Mouse (Mus musculus) mesoderm, embryonic 11.5 days (tissue): ENCODE measurements around the gene Arhgef16.

ENCODE experiments used
- DNase-seq: peaks from one replicate; pipeline ENCODE4 v3.0.0-alpha.2; 2012; ENCODE audit warnings: low read depth, low spot score

Arhgef16 gene

DNA sequence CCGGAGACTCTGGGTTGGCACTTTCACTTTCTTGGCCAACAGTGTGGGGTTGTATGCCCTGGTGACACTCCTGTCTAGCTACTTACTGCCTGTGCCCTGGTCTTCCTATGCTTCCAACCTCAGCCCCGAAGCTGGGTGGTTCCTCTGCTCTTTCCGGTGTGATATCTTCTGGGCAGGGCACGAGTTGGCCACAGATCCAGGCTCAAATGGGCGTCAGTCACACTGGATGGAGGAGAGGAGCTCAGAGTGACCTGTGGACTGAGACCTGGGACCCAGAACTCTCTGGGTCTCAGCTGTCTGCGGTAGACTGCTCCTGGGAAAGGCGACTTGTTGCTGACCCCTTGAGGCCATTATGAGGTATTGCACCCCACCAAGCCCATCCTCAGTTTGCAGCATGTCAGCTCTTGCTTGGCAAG, at the start of gene Arhgef16:
Gene Arhgef16 (minus strand): TSS at position 211 of the 416 bp plus-strand sequence.
- DNase-seq: peak; percentile 74

DNA sequence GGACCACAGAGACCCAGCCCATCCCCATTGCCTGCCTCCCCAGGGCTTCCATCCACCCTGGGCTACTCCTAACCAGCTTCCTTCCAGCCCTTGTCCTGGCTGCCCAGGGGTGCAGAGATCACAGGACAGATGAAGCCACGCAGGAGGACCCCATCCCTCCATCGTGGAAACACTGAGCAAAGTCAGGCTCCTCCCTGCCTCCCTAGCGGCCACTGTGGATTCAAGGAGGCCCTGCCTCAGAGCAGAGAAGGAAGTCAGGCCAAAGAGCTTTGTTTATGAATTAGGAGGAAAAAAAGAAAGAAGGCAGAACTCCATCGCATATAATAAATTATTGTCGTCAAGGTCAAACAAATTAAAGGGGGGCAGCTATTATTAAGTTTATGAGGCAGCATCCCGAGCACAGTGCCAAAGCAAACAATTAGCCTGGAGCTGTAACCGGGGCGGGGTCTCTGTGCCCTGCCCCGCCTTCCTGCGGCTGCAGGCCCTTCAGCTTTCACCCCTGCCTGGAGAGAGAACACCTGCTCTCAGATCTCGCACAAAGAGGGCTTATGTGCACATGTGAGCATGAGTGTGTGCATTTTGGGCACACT, 46.8 kb upstream of the Arhgef16 start:
- DNase-seq: no peak

DNA sequence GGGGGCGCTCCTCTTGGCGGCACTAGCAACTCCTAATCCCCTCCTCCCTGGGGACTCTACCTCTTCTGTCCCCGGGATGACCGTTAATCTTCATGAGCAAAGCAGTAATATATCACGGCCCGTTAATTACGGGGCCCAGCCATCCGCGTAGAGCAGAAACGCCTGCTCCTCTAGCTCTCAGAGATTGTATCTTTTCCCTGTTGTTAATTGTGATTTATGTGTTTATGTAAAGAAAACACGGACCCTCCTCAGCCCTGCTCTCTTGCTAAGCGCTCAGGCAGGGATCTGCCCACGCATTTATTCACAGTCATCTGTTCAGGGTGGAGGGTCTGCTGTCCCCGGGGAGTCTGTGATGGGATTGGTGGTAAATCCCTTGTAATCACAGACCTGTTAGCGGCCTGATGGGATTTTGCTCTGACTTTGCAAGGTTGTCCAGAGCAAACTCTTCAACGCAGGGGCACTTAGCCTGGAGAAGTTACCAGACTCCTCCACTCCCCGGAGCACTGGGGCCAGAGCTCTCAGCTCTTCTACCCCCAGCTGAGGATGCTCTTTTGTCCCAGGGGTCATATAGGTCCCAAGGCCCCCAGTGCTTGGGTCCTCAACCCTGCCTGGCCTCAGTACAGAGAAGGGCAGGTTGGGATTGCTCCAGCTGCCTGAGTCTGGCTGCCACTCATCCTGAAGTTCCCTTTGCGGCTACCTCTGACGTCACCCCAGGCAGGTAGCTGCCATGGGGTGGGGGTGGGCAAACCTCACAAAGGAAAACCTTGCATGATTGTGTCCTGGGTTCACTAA, 45.5 kb upstream of the Arhgef16 start:
- DNase-seq: peak; percentile 85

DNA sequence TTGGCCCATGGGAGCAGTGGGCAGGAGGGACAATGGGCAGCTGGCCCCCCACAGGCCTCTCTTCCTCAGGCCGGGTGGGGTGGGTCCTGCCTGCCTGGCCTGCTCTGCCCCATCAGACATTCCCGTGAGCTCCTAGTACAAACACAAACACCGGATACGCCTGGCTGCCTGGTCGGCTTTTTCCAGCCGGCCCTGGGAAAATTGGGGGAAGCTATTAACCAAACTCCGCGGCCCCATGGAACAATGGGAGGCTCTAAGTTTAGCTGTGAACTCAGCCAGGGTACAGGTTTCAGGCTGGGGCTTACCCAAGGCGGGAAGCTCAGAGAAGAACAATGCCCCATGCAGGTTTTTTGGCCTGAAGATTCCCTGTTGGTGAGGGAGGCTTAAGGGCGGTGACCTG, 35.2 kb upstream of the Arhgef16 start:
- peak; percentile 50 for DNase-seq

DNA sequence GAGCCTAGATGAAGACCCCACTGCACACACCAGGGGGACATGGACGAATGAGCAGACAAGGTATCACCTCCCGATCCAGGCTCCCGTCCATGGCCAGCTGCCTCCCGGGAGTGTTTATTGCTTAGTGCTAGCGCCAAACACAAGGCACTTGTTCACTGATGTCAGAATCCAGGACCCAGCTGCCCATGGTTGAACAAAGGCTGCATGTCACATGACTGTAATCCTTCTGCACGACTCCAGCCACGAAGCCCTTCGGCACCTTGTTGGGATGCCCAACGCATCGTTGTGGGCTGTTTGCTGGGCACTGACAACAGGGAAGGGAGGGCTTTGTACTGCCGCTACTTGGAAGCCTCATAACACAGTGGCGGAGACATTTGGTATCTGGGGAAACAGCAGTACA, 34.3 kb upstream of the Arhgef16 start, which contains the start of gene B230104I21Rik:
Gene B230104I21Rik (plus strand): TSS at position 367 of the 400 bp plus-strand sequence.
- no peak for DNase-seq

DNA sequence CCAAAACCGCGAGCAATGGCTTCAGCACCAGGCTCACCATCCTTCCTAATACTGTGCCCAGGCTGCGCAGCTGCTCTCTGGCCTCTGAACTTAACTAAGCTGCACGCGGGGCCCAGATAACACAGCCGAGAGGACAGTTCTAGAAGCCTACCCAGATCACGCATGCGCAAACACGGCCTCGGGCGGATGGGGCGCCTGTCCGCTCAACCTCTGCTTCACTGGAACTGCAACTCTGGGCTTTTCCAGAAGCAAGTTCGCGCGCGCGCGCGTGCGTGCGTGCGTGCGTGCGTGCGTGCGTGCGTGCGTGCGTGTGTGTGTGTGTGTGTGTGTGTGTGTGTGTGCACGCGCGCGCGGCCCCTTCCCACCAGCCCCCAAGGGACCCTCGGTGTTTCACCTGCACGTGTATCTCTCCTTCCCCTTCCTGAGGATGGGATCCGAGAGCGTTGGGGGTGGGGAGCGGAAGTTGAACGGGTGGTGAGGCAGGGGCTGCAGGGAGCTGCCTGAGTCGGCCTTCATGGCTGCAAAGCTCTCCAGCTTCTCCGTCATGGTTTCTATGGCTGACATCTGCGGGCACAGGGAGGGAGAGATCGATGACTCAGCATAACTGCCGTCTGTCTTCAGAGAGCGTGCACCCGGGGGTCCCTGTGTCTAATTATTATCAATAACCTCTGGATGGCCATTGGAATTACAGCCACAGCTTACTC, 33.4 kb upstream of the Arhgef16 start:
- no peak for DNase-seq

DNA sequence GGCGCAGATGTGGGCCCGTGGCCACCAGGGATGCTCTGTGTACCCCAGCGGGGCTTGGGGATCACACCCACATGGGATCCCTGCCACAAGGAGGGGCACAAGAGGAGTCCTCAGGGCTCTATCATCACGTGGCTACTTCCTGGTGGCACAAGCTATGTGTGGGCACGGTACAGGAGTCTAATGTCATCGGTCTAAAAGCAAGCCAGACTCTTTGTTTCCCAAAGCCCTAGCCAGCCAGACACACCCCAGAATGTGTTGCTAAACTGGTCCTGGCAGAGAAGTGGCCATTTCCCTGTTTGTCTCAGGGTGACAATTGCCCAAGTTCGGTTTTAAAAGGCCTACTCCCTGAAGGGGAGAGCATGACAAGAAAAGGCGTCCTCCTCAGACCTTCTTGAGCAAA, 31.8 kb upstream of the Arhgef16 start:
- no peak for DNase-seq

DNA sequence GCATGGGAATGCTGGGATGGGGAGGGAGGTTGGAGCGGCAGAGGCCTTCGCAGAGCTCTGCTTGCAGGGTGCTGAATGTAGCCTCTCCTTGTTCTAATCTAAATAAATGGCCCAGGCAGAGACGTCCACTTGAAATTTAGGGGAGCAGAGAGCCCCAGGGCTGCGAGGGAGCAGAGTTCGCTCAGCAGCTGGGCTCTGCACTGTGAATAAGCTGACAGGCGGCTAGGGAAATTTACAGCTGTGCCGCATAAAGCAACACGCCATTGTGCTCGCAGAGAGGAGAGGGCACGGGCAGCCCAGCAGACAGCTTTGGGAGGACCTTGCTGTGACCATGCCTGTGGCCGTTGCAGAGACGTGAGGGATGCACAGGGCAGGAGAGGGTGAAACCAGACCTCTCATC, 29.8 kb upstream of the Arhgef16 start:
- peak; percentile 75 for DNase-seq

DNA sequence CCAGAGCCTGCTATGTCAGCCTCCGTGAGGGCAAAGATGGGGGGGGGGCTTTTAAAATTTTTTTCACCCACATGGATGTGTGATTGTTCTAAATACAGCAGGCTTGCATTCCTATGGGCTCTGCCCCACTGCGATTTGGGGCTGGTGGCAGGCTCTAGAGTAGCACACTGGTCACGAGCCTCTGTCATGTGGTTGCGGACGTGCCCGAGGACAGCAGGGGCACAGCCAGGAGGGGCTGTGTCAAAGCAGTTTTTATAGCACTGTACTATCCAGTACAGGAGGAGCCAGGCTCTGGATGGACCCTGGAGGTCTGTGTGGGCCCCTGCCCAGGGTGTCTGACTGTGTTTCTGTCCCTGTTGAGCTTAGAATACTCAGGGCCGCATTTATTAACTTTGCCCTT, 28.5 kb upstream of the Arhgef16 start:
- no peak for DNase-seq

DNA sequence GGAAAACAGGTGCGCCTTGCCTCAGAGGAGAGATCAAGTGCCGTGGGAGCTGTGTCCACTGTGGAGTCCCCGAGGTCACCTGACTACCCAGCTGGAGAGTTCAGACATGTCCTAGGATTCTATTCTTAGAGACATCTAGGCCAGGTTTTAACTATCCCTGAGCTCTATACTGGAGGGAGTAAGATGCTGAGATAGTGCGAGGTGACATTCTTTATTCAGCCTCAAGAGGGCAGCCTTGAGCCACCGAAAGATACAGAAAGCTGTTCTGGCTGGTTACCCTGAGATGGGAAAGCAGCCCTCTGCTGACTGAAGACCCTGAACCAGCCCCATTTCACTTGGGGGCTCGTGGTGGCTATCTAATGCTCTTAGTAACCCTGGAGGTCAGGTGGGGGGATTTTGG, 27.4 kb upstream of the Arhgef16 start:
- peak; percentile 89 for DNase-seq

DNA sequence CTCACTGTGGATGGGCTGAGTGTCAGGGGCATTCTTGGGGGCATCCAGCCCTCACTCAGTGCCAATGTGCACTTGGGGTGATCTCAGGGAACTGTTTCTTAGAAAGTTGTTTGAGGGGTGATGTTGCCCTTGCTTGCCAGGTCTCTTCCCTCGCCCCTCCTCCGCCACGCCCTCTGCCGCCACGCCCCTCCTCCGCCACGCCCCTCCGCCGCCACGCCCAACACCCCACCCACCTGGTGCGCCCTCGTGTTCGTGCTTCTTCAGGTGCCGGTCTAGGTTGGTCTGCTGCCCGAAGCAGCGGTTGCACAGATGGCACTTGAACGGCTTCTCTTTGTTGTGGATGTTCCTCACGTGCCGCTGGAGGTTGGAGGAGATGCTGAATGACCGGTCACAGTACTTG, 27.0 kb upstream of the Arhgef16 start:
- no peak for DNase-seq

DNA sequence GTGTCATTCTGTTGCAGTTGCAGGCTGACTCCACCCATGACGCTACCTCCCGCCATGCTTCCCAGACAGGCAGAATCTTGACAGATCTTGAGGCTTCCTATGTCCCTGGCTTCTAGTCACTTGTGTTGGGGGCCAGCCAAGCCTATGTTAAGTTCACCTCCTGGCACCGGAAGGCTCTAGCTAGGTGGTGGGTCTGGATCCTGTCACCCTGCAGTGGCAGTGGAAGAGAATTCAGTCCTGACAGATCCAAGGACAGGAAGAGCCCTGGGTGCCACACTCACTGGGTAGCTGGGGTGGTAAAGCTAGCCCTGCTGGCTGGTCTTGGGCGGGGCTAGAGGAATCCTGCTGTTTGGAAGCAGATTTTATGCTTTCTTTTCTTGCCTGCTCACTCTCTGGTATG, 23.9 kb upstream of the Arhgef16 start:
- no peak for DNase-seq

DNA sequence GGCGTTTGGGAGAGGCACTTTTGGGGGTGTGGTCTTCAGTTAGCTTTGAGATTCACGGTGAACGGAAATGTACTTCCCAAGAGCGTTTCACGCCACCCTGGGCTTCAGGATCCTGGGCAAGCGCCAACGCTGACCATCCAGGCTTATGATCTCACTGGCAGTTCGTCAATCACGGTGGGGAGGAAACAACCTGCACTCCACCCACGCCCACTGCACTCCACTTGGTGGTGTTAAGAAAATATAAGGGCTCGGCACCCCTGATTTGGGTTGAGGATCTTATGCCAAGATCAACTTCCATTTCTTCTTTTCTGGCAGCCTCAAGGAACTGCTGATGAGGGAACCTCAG, 12.1 kb upstream of the Arhgef16 start:
- DNase-seq: no peak

DNA sequence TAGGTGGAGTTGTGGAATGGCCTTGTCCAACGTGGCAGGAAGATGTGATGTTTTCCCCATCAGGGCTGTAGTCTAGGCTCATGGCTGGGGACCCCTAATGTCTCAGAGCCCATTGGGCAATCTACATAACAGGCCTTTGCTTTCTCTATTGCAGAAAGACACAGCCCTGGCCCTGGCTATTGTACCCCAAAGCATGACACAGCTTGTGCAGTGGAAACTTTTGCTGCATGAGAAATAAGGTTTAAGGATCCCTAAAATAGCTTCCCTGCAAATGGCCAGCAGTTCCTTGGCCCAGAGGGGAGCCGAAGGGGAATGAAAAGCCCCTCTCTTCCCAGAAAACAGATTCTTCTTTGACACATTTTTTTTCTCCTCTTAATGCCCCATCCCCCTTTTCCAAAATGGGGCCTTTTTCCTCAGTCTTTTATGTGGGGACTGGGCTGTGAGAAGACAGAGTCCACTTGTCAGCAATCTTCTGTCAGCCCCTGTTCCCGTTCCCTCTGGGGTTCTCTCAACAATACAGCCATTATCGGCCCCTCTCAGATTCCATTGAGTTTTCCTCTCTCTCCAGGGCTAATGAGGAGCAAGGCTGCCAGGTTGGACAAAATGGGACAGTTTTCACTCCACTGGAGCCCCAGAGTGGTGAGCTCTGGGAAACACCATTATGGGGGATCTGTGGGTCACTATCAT, 11.6 kb upstream of the Arhgef16 start:
- DNase-seq: no peak

DNA sequence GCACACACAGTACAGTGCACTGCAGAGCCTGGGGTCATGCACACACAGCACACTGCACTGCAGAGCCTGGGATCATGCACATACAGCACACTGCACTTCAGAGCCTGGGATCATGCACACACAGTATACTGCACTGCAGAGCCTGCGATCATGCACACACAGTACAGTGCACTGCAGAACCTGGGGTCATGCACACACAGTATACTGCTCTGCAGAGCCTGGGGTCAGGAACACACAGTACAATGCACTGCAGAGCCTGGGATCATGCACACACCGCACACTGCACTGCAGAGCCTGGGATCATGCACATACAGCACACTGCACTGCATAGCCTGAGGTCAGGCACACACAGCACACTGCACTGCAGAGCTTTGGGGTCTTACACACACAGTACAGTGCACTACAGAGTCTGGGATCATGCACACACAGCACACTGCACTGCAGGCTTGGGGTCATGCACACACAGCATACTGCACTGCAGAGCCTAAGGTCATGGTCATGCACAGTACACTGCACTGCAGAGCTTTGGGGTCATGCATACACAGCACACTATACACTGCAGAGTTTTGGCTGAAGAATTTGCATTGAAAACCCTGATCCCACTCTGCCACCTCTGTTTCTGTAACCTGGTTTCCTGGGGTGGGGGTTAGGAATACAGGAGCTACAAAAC, 10.8 kb upstream of the Arhgef16 start:
- no peak for DNase-seq

DNA sequence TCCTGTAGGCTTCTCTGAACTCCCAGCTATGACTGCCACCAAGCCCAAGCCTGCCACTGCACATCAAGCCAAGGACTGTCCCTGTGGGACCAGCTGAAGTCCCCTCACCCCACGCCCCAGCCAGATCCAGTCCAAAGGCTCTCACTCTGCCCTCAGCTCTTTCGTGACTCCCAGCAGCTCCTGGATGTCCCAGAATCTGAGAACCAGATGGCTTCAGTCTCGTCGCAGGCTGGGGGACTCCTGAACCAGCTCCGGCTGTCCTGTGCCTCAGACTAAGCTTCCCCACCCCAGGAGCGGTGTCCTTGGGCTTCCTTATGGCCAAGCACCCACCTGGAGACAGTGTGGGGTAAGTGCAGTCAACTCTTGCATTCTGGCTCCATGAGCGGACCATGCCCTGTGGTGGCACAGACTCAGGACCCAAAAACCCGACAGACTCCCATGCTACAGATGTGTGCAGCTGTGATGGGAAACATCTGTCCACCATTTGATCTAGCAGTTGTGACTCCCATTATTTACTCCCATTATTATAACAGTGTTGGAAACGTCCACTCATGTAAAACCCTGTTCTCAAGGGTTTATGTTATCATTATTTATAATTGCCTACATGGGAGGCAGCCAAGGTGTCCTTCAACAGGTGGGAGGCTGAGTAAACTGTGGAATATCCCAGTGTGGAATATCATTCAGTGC, 9.2 kb upstream of the Arhgef16 start:
- no peak for DNase-seq

DNA sequence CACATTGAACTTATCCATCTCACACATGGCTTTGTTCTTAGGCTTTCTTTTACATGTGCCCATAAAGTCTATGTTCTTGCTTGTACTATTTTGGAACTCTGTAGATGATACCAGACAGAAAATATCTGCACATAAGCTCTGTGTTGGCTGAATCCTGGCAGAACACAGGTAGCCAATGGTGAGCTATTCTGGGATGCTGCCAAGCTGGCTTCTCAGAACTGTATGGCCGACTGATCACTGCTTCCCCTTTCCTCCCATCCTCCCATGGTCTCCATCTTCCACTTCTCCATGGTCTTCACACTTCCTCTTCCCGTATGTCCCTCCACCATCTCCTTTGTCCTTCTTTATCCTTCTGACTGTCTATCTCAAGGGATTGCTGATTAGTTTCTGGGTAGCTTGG, 7.7 kb upstream of the Arhgef16 start:
- no peak for DNase-seq

DNA sequence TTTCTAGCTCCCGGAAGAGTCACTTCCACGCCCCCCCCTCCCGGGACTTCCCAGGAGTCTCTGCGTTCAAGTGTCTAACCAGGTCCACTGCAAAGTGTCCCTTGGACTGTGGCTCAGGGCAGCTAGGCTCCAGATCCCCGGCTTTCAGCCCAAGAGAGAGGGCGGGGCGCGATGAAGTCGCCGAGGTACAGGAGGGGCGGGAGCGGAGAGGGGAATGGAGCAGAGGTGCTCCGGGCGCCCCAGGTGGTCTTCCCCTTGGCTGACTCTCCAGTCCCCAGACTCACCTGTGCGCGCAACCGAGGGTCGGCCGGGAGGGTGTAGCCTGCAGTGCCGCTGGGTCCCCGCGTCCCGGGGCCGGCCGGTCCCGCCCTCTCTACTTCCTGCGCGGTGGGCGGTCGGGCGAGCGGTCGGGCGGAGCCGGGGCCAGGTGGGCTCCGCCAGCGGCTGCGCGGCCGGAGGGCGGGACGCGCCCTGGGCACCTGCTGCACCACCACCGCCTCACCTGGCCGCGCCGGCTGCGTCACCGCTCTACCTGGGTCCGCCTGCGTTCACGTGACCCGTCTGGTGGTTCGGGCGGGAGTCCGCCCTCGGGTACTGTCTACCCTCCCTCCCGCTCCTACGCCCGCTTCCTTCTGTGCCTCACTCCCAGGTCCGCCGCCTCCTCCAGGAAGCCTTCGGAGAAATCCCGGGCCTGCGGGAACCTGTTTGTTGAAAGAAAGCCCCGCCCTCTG, 1.8 kb downstream of the Arhgef16 start:
- DNase-seq: no peak

DNA sequence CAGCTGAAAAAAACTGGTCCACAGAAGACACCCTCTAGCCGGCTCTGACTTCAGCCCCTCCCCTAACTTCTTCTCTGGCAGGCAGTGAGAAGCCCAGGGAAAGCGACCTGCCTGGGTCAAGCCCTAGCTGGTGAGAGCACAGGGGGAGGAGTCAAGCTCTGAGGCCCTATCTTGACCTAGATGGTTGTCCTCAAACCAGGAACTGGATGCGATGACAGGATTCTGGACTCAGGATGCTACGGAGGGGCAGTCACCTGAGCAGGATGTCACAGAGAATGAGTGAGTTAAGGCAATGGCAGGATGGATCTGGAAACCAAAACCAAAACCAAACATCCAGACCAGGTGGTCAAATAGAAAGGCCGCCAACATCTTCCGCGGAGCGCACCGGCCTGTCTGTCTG, 3.7 kb downstream of the Arhgef16 start:
- no peak for DNase-seq

DNA sequence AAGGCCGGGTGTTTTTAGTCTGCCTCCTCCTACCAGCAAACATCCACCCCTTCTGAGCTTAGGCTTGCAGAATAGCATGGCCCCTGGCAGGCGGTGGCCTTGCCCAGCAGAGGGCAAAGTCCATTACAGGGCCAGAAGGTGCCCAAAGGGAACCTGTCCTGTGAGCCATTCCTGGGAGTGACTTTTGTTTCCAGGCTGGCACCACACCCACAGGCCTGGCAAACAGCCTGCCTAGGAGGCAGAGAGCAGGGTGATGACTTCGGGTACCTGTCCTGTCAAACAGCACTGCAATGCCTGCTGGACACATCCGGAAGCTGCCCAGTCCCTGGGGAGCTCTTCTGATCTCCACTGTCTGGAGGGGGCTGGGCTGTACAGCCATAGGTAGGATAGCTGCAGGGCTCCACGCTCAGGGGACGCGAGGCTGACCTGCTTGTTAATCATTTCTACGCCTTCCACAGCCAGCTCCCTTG, 7.2 kb downstream of the Arhgef16 start:
- peak; percentile 41 for DNase-seq
